Mouse (Mus musculus): ENCODE data around the gene Dapp1.

Gene Dapp1

GRCm38 (mm10) chr3:137981382-137981750, at the start of gene Dapp1:
Gene Dapp1 (minus strand): TSS chr3:137981545.
- peak in 1 of 2 experiments; percentile 41 for DNase-seq (ENCODE audit: low spot score in 2 of 2)

GRCm38 (mm10) chr3:138030563-138030962, 49.2 kb upstream of the Dapp1 start:
- no peak for DNase-seq (ENCODE audit: low spot score in 2 of 2)

GRCm38 (mm10) chr3:138029351-138029750, 48.0 kb upstream of the Dapp1 start:
- peak in 1 of 2 experiments; percentile 52 for DNase-seq (ENCODE audit: low spot score in 2 of 2)

- DNase-seq (ENCODE audit: low spot score in 2 of 2) = peak in 1 of 2 experiments; percentile 8
These were observed 46.4 kb upstream of the Dapp1 start for GRCm38 (mm10) chr3:138027575-138028362.

GRCm38 (mm10) chr3:138026286-138026685, 44.9 kb upstream of the Dapp1 start:
- DNase-seq (ENCODE audit: low spot score in 2 of 2) = peak; percentile 18 to 24

GRCm38 (mm10) chr3:138022651-138023050, 41.3 kb upstream of the Dapp1 start:
- DNase-seq (ENCODE audit: low spot score in 2 of 2) = no peak

GRCm38 (mm10) chr3:138022003-138022402, 40.7 kb upstream of the Dapp1 start:
- no peak for DNase-seq (ENCODE audit: low spot score in 2 of 2)

GRCm38 (mm10) chr3:138016810-138017209, 35.5 kb upstream of the Dapp1 start:
- DNase-seq (ENCODE audit: low spot score in 2 of 2) = no peak

GRCm38 (mm10) chr3:138014725-138015124, 33.4 kb upstream of the Dapp1 start:
- no peak for DNase-seq (ENCODE audit: low spot score in 2 of 2)

GRCm38 (mm10) chr3:138012351-138012750, 31.0 kb upstream of the Dapp1 start:
- DNase-seq (ENCODE audit: low spot score in 2 of 2) = no peak

- DNase-seq (ENCODE audit: low spot score in 2 of 2) = no peak
These were observed 26.8 kb upstream of the Dapp1 start for GRCm38 (mm10) chr3:138008152-138008551.

- no peak for DNase-seq (ENCODE audit: low spot score in 2 of 2)
These were observed 25.6 kb upstream of the Dapp1 start for GRCm38 (mm10) chr3:138006896-138007295.

GRCm38 (mm10) chr3:138003264-138003663, 21.9 kb upstream of the Dapp1 start:
- DNase-seq (ENCODE audit: low spot score in 2 of 2) = no peak

GRCm38 (mm10) chr3:138002545-138002944, 21.2 kb upstream of the Dapp1 start:
- no peak for DNase-seq (ENCODE audit: low spot score in 2 of 2)

GRCm38 (mm10) chr3:138001865-138002264, 20.5 kb upstream of the Dapp1 start:
- no peak for DNase-seq (ENCODE audit: low spot score in 2 of 2)

- peak in 1 of 2 experiments; percentile 20 for DNase-seq (ENCODE audit: low spot score in 2 of 2)
These were observed 19.4 kb upstream of the Dapp1 start for GRCm38 (mm10) chr3:138000724-138001069.

GRCm38 (mm10) chr3:138000062-138000723, 18.8 kb upstream of the Dapp1 start:
- no peak for DNase-seq (ENCODE audit: low spot score in 2 of 2)

GRCm38 (mm10) chr3:137999224-137999790, 18.0 kb upstream of the Dapp1 start:
- DNase-seq (ENCODE audit: low spot score in 2 of 2) = no peak

- no peak for DNase-seq (ENCODE audit: low spot score in 2 of 2)
These were observed 17.3 kb upstream of the Dapp1 start for GRCm38 (mm10) chr3:137998491-137999223.

- DNase-seq (ENCODE audit: low spot score in 2 of 2) = no peak
These were observed 14.1 kb upstream of the Dapp1 start for GRCm38 (mm10) chr3:137995486-137995885.

- no peak for DNase-seq (ENCODE audit: low spot score in 2 of 2)
These were observed 12.9 kb upstream of the Dapp1 start for GRCm38 (mm10) chr3:137994196-137994595.

- DNase-seq (ENCODE audit: low spot score in 2 of 2) = no peak
These were observed 11.0 kb upstream of the Dapp1 start for GRCm38 (mm10) chr3:137992366-137992765.
